Mouse (Mus musculus): ENCODE data around the gene Tdp2. TPM values are rescaled to one million over a fixed set of nuclear protein-coding genes. Genes with fewer than 3 reads are reported as not detected.
A peak's percentile ranks its signal among the peaks of the same experiment; 100 is the strongest.
"Not testable (repeated sequence)": the region's sequence is repeated elsewhere in the genome, so short reads cannot be mapped to it uniquely, and the experiment has no call there.

Gene Tdp2
- total RNA-seq, 2 experiments from 2014 or later: 61.8 to 87.7 TPM

DNA sequence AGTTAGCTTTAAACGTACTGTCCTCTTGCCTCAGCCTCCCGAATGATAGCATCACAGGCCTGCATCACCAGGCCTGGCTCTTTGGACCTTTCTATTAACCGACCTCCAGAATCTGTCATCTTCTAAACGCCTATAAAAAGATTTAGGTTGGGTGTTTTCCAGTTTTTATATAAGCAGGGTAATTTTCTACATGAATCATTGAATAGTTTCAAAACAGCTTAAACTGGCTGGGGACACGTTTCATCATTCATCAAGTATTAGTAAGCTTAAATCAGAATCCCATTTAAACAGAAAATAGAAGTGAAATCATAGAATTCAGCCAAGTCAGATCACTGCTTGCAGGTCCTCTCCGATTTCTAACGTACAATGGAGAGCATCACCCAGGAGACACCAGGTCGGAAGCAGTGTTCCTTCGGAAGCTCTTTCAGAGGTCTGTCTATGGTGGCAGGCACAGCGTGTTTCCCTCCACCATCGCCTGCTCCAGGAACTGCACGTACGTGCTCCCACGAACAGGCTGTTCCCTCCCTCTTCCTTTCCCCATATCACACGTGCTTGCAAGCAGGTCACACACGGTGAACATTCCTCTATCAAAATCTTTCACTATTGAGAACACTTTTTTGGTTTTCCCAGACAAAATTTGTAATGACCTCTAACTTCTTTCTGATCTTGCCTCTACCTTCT, 8.7 kb upstream of the Tdp2 start:
- no peak for ATAC-seq (replicated peaks; ENCODE audit: low FRiP score, low TSS enrichment, poor library complexity, severe bottlenecking)

DNA sequence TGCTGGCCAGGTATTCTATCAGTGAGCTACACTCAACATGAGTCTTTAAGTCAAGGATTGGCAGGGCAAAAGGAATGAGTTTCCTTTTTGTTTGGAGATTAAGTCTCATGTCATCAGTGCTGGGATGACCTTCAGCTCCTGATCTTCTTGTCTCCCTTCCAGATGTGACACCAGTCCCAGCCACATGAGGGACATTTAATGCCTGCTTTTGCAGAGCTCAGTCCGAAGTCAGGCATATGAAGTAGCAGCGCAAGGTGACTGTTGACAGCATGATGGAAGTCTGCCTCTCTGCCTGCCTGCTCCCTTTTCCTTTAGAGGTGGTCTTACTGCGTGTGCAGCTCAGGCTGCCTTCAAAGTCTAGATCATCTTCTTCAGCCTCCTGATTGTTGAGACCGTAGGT, 6.8 kb upstream of the Tdp2 start:
- ATAC-seq (replicated peaks; ENCODE audit: low FRiP score, low TSS enrichment, poor library complexity, severe bottlenecking): no peak

DNA sequence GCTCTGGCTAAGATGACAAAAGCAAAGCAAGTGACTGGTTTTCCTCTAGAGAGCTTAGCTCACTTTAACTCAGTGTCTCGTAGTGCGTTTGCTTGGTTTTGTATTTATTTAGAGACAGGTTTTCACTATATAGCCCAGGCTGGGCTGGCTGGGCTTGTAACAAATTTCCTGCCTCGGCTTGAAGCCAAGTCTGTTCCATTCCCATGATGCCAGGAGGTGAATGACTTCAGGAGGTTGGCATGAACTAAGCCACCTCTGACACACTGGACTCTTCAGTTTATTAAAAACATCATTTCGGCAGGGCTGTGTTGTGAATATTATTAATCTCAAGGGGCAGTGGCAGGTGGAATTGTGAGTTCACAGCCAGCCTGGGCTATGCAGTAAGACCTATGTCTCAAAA, 5.9 kb upstream of the Tdp2 start:
- ATAC-seq (replicated peaks; ENCODE audit: low FRiP score, low TSS enrichment, poor library complexity, severe bottlenecking): no peak

DNA sequence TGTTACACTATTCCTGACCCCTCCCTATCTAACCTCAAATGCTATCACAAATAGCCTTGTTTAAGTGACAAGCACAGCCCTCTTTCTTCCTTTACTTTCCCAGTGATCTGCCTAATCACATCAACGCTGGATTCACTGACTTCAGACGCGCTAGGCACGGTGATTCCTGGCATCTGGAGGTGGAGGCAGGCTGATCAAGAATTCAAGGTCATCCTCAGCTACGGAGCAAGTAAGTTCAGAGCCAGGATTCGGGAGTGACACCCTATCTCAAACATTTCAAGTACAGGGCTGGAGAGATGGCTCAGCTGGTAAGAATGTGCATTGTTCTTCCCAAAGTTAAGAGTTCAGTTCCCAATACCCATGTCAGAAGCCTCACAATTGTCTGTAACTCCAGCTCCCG, 5.4 kb upstream of the Tdp2 start:
- no peak for ATAC-seq (replicated peaks; ENCODE audit: low FRiP score, low TSS enrichment, poor library complexity, severe bottlenecking)

- ATAC-seq (replicated peaks; ENCODE audit: low FRiP score, low TSS enrichment, poor library complexity, severe bottlenecking): peak; percentile 22
Observed at GRCm38 (mm10) chr13:24830756-24831352, 625 bp upstream of the Tdp2 start.

GRCm38 (mm10) chr13:24832131-24832810, 792 bp downstream of the Tdp2 start:
- ATAC-seq (replicated peaks; ENCODE audit: low FRiP score, low TSS enrichment, poor library complexity, severe bottlenecking): no peak

GRCm38 (mm10) chr13:24832811-24833155, 1.3 kb downstream of the Tdp2 start:
- ATAC-seq (replicated peaks; ENCODE audit: low FRiP score, low TSS enrichment, poor library complexity, severe bottlenecking): no peak

- not testable (repeated sequence) for ATAC-seq (replicated peaks; ENCODE audit: low FRiP score, low TSS enrichment, poor library complexity, severe bottlenecking)
Observed at GRCm38 (mm10) chr13:24837765-24838164, 6.3 kb downstream of the Tdp2 start.

DNA sequence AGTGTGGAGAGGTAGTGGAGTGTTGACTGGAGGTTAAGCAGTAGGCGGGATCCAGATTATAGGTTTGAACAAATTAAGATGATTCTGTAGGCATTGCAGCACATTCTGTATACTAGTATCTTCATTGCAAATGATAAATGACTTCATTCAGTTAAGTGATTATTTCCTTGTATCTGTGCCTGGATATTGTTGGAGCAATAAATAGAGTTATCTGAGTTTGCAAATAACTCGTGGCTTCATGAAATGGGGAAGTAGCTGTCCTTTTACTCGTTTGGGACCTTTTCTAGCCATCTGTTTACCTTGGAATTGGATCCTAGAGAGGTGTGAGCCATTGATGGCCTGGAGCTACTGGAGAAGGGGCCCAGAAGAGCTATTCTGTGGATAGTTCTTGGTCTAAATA, 8.4 kb downstream of the Tdp2 start:
- no peak for ATAC-seq (replicated peaks; ENCODE audit: low FRiP score, low TSS enrichment, poor library complexity, severe bottlenecking)

- no peak for ATAC-seq (replicated peaks; ENCODE audit: low FRiP score, low TSS enrichment, poor library complexity, severe bottlenecking)
Observed at GRCm38 (mm10) chr13:24841702-24842101, 10.2 kb downstream of the Tdp2 start.

GRCm38 (mm10) chr13:24844983-24845955, 13.8 kb downstream of the Tdp2 start, which contains the start of gene D130043K22Rik:
Gene D130043K22Rik, plus strand, starts transcription at chr13:24845135.
- ATAC-seq (replicated peaks; ENCODE audit: low FRiP score, low TSS enrichment, poor library complexity, severe bottlenecking): peak; percentile 74

GRCm38 (mm10) chr13:24849318-24849717, 17.8 kb downstream of the Tdp2 start:
- ATAC-seq (replicated peaks; ENCODE audit: low FRiP score, low TSS enrichment, poor library complexity, severe bottlenecking): no peak

GRCm38 (mm10) chr13:24851989-24852388, 20.5 kb downstream of the Tdp2 start:
- no peak for ATAC-seq (replicated peaks; ENCODE audit: low FRiP score, low TSS enrichment, poor library complexity, severe bottlenecking)

DNA sequence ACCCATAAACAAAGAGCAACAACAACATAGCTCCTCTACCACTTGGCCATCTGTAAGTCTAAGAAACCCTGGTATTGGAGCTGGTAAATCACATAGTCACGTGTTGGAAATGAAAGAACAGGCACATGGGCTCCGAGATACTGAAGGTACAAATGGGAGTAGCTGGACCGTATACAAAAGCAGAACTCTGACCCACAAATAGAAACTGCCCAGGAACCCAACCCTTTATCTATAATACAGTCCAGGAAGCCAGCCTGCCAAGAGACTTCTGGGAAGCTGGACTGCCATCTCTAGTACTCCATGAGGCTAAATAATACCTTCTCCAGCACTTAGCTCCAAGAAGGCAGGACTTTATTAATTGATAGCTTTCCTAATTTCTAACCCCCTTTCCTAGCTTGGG, 21.1 kb downstream of the Tdp2 start:
- no peak for ATAC-seq (replicated peaks; ENCODE audit: low FRiP score, low TSS enrichment, poor library complexity, severe bottlenecking)

- no peak for ATAC-seq (replicated peaks; ENCODE audit: low FRiP score, low TSS enrichment, poor library complexity, severe bottlenecking)
Observed at GRCm38 (mm10) chr13:24859115-24859514, 27.6 kb downstream of the Tdp2 start.

DNA sequence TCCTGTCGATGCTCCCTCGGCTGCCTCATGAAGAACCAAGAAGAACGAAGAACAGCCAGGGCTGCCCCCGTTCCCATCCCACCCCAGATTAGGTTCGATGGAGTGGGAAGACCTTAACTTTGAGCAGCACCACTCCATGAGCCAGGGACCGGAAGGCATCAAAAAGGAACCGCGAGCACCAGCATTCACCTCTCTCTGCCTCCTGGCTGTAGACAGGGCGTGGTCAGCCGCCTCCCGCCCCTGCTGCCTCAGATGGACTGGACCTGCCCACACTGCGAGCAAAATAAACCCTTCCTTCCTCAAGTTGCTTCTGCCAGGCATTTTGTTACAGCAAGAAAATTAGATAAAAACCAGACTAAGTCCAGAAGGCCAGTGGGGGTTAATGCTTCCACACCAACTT, 29.6 kb downstream of the Tdp2 start:
- ATAC-seq (replicated peaks; ENCODE audit: low FRiP score, low TSS enrichment, poor library complexity, severe bottlenecking): no peak

- no peak for ATAC-seq (replicated peaks; ENCODE audit: low FRiP score, low TSS enrichment, poor library complexity, severe bottlenecking)
Observed at GRCm38 (mm10) chr13:24862021-24862420, 30.5 kb downstream of the Tdp2 start.

DNA sequence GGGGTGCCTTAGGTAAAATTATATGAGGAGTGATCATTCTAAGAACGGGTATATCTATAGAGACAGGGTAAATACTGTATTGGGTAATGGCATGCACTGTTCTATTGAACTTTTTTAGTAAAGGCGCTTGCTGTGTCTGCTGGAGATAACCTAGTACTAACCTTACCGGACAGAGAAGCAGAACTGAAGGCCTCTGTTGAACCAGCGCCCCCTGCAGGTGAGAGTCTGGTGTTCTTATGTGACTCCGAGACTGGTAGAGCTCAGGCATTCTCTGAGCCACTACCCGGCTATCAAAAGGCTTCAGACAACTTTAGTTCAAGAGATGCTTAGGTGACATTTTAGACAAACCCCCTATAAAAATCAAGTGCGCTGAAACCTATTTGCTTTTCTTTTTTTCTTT, 31.0 kb downstream of the Tdp2 start:
- peak; percentile 78 for ATAC-seq (replicated peaks; ENCODE audit: low FRiP score, low TSS enrichment, poor library complexity, severe bottlenecking)

- ATAC-seq (replicated peaks; ENCODE audit: low FRiP score, low TSS enrichment, poor library complexity, severe bottlenecking): no peak
Observed at GRCm38 (mm10) chr13:24866430-24867402, 35.2 kb downstream of the Tdp2 start.

All from megakaryocyte-erythroid progenitor cell, adult 5-6 weeks (primary cell).